Mouse (Mus musculus) myocyte (in vitro differentiated cells): ENCODE measurements around the gene Ncor1.

Source experiments
- CEBPB ChIP-seq: IDR thresholded peaks from 2 replicates; pipeline ENCODE4 v1.6.1; 2011; ENCODE audit warnings: mild to moderate bottlenecking, moderate library complexity; ENCODE audit not compliant: poor library complexity, insufficient read depth, severe bottlenecking
- E2F4 ChIP-seq: IDR thresholded peaks from one replicate; pipeline ENCODE4 v1.6.1; 2011; ENCODE audit warnings: mild to moderate bottlenecking, control low read depth, moderate library complexity; ENCODE audit not compliant: insufficient read depth
- MAX ChIP-seq: IDR thresholded peaks from one replicate; pipeline ENCODE4 v1.6.1; 2011; ENCODE audit warnings: low read depth, mild to moderate bottlenecking, control low read depth
- MYOD1 ChIP-seq, 3 experiments: IDR thresholded peaks; one replicate each; pipeline ENCODE4 v1.6.1; 2011; ENCODE audit warnings: control low read depth in 2 of 3, low read depth in 2 of 3, mild to moderate bottlenecking in 2 of 3, moderate library complexity in 1 of 3; ENCODE audit not compliant: insufficient read length in 2 of 3, control insufficient read depth in 1 of 3
- MYOG ChIP-seq, 3 experiments: IDR thresholded peaks; one replicate each; pipeline ENCODE4 v1.6.1; 2011; ENCODE audit warnings: control low read depth in 2 of 3, low read depth in 2 of 3, mild to moderate bottlenecking in 2 of 3; ENCODE audit not compliant: insufficient read length in 2 of 3, control insufficient read depth in 1 of 3, insufficient read depth in 1 of 3
- POLR2A ChIP-seq: IDR thresholded peaks from one replicate; pipeline ENCODE4 v1.6.1; 2011; ENCODE audit warnings: low read depth, mild to moderate bottlenecking, control low read depth, moderate library complexity; ENCODE audit not compliant: insufficient read length
- POLR2AphosphoS2 ChIP-seq: IDR thresholded peaks from one replicate; pipeline ENCODE4 v1.6.1; 2011; ENCODE audit warnings: low read depth, control low read depth; ENCODE audit not compliant: insufficient read length
- REST ChIP-seq: IDR thresholded peaks from one replicate; pipeline ENCODE4 v1.6.1; 2011; ENCODE audit warnings: mild to moderate bottlenecking, control low read depth, moderate library complexity; ENCODE audit not compliant: insufficient read depth, insufficient read length
- SRF ChIP-seq: IDR thresholded peaks from one replicate; pipeline ENCODE4 v1.6.1; 2011; ENCODE audit warnings: low read depth; ENCODE audit not compliant: control insufficient read depth, insufficient read length
- TCF12 ChIP-seq: IDR thresholded peaks from one replicate; pipeline ENCODE4 v1.6.1; 2011; ENCODE audit warnings: mild to moderate bottlenecking, control low read depth; ENCODE audit not compliant: poor library complexity, insufficient read depth, severe bottlenecking
- USF1 ChIP-seq: IDR thresholded peaks from one replicate; pipeline ENCODE4 v1.6.1; 2011; ENCODE audit warnings: low read depth, mild to moderate bottlenecking, control low read depth, moderate library complexity

DNA sequence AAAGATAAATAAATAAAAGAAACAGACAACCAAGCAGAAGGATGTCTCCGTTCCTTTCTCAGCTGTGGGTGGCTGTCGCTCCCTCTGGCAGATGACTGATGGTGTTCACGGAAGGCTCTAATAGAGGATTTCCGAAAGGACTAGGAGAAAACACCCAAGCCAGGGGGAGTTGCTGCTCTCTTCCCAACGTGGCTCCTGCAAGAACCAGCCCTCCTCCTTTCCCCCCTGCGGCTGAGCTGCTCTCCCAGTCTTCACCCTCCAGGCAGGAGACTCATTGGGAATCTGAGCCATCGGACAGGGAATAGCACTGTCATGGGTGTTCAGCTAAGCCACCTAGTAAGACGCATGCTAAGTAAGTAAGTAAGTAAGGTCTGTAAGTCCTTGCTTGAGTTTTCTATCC is 181.3 kb downstream of the Ncor1 start:
- TF ChIP-seq POLR2A (no peak), CEBPB (no peak), SRF (no peak), MAX (no peak), MYOD1 (IDR thresholded peaks at IDR 0.05; ENCODE audit: control insufficient read depth in 1 of 3, insufficient read length in 2 of 3, low read depth in 2 of 3) (no peak), TCF12 (no peak), USF1 (no peak), MYOG (IDR thresholded peaks at IDR 0.05; ENCODE audit: control insufficient read depth in 1 of 3, insufficient read depth in 1 of 3, insufficient read length in 2 of 3, low read depth in 2 of 3) (no peak), E2F4 (no peak), POLR2AphosphoS2 (no peak), REST (no peak)
